Mouse (Mus musculus) spleen, embryonic (tissue): ENCODE measurements at regions not wholly inside any gene's neighbourhood (a gene's known extent, or its start where the extent isn't known, plus 50 kb on each side); places are given as distances from the start of the nearest gene placed in this dataset.

ENCODE experiments used
- CTCF ChIA-PET: fragments of 350-600 bp; sonication (Branson Sonifier 250); formaldehyde crosslinking; loops from one replicate; lab custom pipeline; 2022; lab: Charles Lee

DNA sequence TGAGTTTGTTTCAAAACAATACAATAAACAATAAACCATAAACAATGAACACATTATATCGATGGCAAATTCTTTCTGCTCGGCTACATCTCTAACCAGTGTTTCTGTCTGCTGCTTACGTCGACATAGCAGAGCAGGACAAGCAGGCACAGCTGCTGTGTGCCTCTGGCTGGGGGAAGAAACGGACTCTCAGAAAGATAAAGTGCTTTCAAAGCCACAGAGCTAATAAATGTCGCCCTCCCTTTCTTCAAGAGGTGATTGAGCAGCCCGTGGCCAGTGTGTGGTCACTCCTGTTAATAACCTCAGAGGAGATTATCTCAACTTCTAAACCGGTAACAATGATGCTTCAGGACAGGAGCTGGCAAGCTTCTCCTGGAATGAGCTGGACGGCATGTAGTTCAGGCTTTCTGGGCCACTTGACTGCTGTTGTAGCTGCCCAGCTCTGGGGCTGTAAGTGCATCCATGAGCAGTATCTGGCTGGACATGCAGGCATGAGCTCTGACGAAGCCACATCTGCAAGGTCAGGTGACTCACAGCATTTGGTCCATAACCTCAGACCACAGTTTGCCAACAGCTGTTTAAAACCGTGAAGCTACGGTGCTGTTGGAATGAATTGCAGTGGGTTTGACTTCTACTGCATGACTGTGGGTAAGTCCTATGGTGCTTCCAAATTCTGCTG is 55.6 kb downstream of the Evx1 start:
- CTCF ChIA-PET, result no interaction called here

DNA sequence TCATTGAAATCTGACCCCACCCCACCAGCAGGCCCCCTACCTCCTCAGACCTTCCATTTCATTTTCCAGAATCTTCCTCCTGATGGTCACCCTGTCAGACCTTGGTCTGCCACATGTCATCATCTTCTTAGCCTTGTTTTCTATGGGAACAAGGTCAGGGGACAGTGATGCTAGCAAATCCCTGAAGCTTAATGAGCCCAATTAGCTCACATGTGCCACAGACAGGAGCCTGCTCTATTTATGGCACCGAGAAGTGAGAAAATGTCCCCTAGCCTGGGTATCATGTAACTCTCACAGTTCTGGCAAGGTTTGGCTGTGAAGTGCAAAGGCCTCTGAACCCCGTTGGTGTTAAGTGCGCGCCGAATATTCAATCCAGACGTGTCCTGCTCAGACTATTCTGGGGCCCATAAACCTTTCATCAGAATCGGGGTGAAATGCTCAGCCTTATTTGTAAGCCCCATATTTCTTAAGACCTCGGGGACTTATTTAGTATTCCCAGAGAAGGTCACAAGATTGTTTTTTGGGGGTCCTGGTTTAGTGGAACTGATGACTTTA is 57.6 kb downstream of the Evx1 start:
- CTCF ChIA-PET, result no interaction called here

GRCm38 (mm10) chr6:52379146-52379545 is 65.8 kb downstream of the Evx1 start:
- CTCF ChIA-PET, result no interaction called here

- CTCF ChIA-PET, result no interaction called here
Observed at GRCm38 (mm10) chr6:52379588-52379987, 66.3 kb downstream of the Evx1 start.

GRCm38 (mm10) chr6:52385044-52385443 is 71.7 kb downstream of the Evx1 start:
- CTCF ChIA-PET, result no interaction called here

- CTCF ChIA-PET, result no interaction called here
Observed at GRCm38 (mm10) chr6:52401404-52401803, 88.1 kb downstream of the Evx1 start.

DNA sequence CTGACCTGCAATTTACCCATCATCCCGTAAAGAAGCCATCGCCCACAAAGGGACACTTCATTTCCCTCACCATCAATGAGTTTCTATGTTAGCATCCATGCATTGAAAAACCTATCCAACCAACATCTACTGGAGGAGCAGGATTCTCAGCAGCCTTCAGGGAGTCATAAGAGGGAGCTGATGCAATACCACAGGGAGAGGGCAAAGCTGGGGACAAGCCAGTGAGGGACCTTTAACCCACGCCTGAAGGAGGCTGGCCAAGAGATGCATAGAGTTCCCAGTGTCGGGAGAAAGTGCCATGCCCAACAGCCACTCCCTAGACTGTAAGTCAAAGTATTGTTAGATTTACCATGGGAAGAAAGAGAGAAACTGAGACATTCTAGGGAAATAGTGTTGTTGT is 96.7 kb downstream of the Evx1 start:
- CTCF ChIA-PET, result no interaction called here

DNA sequence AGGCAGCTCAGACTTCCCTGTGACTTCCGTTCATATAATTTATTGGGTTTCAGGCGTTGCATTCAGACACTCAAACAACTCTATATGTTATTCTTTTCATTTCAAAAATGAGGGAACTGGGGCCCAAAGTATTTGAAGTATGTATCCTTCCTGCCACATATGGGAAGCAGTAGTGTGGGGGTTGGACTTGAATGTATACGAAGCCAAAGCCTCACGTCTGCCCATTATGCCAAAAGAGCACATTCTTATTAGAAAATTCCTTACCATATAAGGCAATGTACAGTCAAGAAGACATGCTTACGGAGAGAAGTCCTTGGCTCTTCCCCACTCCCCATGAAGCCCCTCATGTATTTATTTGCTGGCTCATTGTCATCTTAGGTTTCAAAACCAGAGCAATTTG is 97.4 kb downstream of the Evx1 start:
- CTCF ChIA-PET, result no interaction called here

DNA sequence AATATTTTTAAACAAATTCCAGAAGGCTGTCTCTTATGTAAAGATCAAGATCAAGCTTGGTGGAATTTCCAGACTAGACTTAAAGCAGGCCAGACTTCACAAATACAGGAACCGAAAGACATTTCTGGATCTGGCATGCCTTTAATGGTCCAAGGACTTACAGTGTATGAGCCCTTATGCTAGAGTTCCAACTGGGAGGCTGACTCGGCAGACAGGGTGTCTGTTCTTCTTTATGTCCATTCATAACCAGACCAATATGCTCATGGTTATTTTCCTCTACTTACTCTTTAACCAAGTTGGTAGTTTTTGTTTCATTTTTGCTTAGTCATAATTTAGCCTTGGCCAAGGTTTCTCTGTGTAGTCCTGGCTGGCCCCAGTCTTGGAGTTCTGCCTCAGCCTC is 98.0 kb downstream of the Evx1 start:
- CTCF ChIA-PET, result no interaction called here

DNA sequence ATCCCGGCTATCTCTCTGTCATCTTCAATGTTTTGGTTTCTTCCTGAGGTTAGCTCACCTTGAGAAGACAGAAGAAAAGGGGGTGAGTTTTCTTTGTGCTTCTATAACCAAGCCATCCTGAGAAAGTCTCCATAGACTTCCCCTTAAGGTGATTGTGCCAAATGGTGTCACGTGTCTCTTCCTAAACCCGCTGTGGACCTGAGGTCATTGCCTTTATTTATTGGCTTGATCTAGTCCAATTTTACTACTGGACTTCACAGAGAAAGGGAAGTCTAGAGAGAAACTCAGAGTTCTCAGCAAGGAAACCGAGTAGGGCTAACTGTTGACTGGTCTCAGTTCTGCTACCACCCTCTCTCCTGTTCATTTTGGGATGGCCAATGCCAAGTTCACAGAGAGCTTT is 100.3 kb downstream of the Evx1 start:
- CTCF ChIA-PET, result no interaction called here

GRCm38 (mm10) chr6:52415341-52415946 is 102.1 kb downstream of the Evx1 start:
- CTCF ChIA-PET, result no interaction called here

- CTCF ChIA-PET, result no interaction called here
Observed at GRCm38 (mm10) chr6:52416491-52416890, 103.2 kb downstream of the Evx1 start.

- CTCF ChIA-PET, result no interaction called here
Observed at GRCm38 (mm10) chr6:52417439-52418124, 104.3 kb downstream of the Evx1 start.

DNA sequence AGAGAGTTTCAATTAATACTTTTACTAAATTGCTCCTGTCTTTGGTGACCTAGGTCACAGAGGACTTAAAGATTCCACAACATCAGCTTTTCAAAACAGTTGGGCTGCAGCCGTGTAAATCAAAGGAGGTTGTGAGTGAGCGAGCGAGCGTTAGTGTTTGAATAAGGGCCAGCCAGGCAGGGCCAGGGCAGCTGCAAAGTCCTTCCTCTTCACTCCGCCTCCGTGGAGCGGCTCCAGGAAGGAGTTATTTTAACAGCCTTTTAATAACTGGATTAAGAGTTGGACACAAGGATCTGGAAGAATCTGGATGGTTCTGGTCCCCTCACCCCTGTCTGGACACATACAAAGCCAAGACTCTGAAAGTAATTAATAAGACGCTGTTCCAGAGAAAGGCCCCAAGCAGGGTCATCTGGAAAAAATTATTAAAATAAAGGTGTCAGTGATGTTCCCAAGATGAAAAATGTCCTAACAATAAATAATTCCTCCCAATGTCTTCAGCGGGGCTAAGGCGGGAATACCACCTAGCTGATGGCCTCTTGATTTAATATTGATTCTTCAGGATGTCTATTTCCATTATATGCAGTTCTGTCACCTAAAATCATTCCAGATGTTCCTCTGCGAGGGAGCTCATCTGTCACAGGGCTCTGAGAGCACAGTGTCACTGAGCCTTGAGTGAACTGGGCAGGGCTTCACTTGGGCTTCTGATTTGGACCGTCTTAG is 105.3 kb downstream of the Evx1 start:
- CTCF ChIA-PET, result no interaction called here

GRCm38 (mm10) chr6:52420276-52420970 is 107.1 kb downstream of the Evx1 start:
- CTCF ChIA-PET, result no interaction called here

GRCm38 (mm10) chr6:52421771-52422170 is 108.5 kb downstream of the Evx1 start:
- CTCF ChIA-PET, result interaction anchor here (0.7 kb wide), 1 partner anchor 1447 kb away, joined by 3 read pairs; no protein-coding TSS in a partner anchor

GRCm38 (mm10) chr6:52422686-52423085 is 109.4 kb downstream of the Evx1 start:
- CTCF ChIA-PET, result no interaction called here

GRCm38 (mm10) chr6:52423581-52424107 is 110.3 kb downstream of the Evx1 start:
- CTCF ChIA-PET, result no interaction called here

- CTCF ChIA-PET, result no interaction called here
Observed at GRCm38 (mm10) chr6:52424440-52424839, 111.1 kb downstream of the Evx1 start.

GRCm38 (mm10) chr6:52425082-52425481 is 111.8 kb downstream of the Evx1 start:
- CTCF ChIA-PET, result no interaction called here
